Mouse (Mus musculus): ENCODE data around the gene Ltbp4.

DNA sequence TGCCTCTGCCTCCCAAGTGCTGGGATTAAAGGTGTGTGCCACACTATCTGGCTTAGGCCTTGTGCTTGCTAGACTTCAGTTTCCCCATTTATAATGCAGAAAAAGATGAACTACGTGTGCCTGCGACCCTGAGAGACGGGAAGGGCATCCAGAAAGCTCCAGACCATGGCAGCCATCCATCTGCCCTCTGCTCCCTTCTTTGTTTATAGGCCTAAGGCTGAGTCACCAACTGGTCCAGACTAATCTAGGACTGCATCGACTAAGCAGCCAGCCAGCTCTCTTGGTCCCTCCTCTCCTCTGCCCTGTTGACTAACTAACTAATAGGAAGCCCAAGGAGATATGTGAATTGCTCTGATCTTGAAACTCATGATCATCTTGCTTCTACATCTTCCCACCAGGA is 41.5 kb downstream of the Ltbp4 start:
- no peak for TF ChIP-seq CTCF (IDR thresholded peaks at IDR 0.05; ENCODE audit: extremely low read depth, insufficient read depth, insufficient read length, insufficient replicate concordance)
- TF ChIP-seq POLR2A (IDR thresholded peaks at IDR 0.05; ENCODE audit: low read depth, low read length): no peak

All from spleen, adult 2 months (tissue).